Mouse (Mus musculus): Measurements from ENCODE around the gene Csf2ra.
"Not testable (repeated sequence)": the region's sequence is repeated elsewhere in the genome, so short reads cannot be mapped to it uniquely, and the experiment has no call there.

The Csf2ra gene

GRCm38 (mm10) chr19:61227941-61228701, at the start of gene Csf2ra:
TSS of gene Csf2ra (minus strand) at chr19:61228429.
- no peak for DNase-seq (ENCODE audit: low read depth, low spot score)

GRCm38 (mm10) chr19:61275446-61275845, 47.2 kb upstream of the Csf2ra start:
- no peak for DNase-seq (ENCODE audit: low read depth, low spot score)

- DNase-seq (ENCODE audit: low read depth, low spot score), result not testable (repeated sequence)
These were observed 40.9 kb upstream of the Csf2ra start for GRCm38 (mm10) chr19:61269141-61269540.

- no peak for DNase-seq (ENCODE audit: low read depth, low spot score)
These were observed 38.9 kb upstream of the Csf2ra start for GRCm38 (mm10) chr19:61267141-61267540.

- no peak for DNase-seq (ENCODE audit: low read depth, low spot score)
These were observed 38.4 kb upstream of the Csf2ra start for GRCm38 (mm10) chr19:61266651-61267050.

- no peak for DNase-seq (ENCODE audit: low read depth, low spot score)
These were observed 38.0 kb upstream of the Csf2ra start for GRCm38 (mm10) chr19:61266246-61266615.

GRCm38 (mm10) chr19:61265349-61266245, 37.4 kb upstream of the Csf2ra start:
- DNase-seq (ENCODE audit: low read depth, low spot score), result peak; percentile 58

- DNase-seq (ENCODE audit: low read depth, low spot score), result no peak
These were observed 36.7 kb upstream of the Csf2ra start for GRCm38 (mm10) chr19:61264933-61265332.

- DNase-seq (ENCODE audit: low read depth, low spot score), result peak; percentile 61
These were observed 36.0 kb upstream of the Csf2ra start for GRCm38 (mm10) chr19:61264227-61264626.

GRCm38 (mm10) chr19:61261241-61261640, 33.0 kb upstream of the Csf2ra start:
- DNase-seq (ENCODE audit: low read depth, low spot score), result no peak

- no peak for DNase-seq (ENCODE audit: low read depth, low spot score)
These were observed 29.5 kb upstream of the Csf2ra start for GRCm38 (mm10) chr19:61257733-61258132.

- no peak for DNase-seq (ENCODE audit: low read depth, low spot score)
These were observed 28.1 kb upstream of the Csf2ra start for GRCm38 (mm10) chr19:61256166-61256887.

- not testable (repeated sequence) for DNase-seq (ENCODE audit: low read depth, low spot score)
These were observed 19.1 kb upstream of the Csf2ra start for GRCm38 (mm10) chr19:61247334-61247733.

- DNase-seq (ENCODE audit: low read depth, low spot score), result no peak
These were observed 16.6 kb upstream of the Csf2ra start for GRCm38 (mm10) chr19:61244721-61245436.

- no peak for DNase-seq (ENCODE audit: low read depth, low spot score)
These were observed 9.7 kb upstream of the Csf2ra start for GRCm38 (mm10) chr19:61237967-61238366.

- DNase-seq (ENCODE audit: low read depth, low spot score), result no peak
These were observed 6.3 kb upstream of the Csf2ra start for GRCm38 (mm10) chr19:61234532-61234931.

GRCm38 (mm10) chr19:61226928-61227854, 1.0 kb downstream of the Csf2ra start:
- DNase-seq (ENCODE audit: low read depth, low spot score), result peak; percentile 74

- DNase-seq (ENCODE audit: low read depth, low spot score), result peak; percentile 38
These were observed 1.8 kb downstream of the Csf2ra start for GRCm38 (mm10) chr19:61226401-61226927.

GRCm38 (mm10) chr19:61225526-61226400, 2.5 kb downstream of the Csf2ra start:
- DNase-seq (ENCODE audit: low read depth, low spot score), result no peak
